Mouse (Mus musculus) CH12.LX (cell line): ENCODE data around the gene Celf2. TPM values are rescaled to one million over a fixed set of nuclear protein-coding genes. Genes with fewer than 3 reads are reported as not detected.
A peak's percentile ranks its signal among the peaks of the same experiment; 100 is the strongest.

ENCODE experiments used
- DNase-seq: peaks from one replicate; pipeline ENCODE4 v3.0.0-alpha.2; 2013; ENCODE audit errors: extremely low read depth
- H3K27ac ChIP-seq: 2 replicates; pipeline ENCODE4 v1.5.1; 2012; ENCODE audit warnings: low read depth, mild to moderate bottlenecking, control low read depth, moderate library complexity; ENCODE audit not compliant: insufficient read depth
- H3K27me3 ChIP-seq: replicated peaks from 2 replicates; pipeline ENCODE3; 2012; ENCODE audit warnings: inconsistent platforms
- H3K36me3 ChIP-seq, 2 experiments: replicated peaks in 1 of 2; 2 replicates each; pipeline versions ENCODE3 to v1.6.1; 2012; ENCODE audit warnings: inconsistent platforms in 1 of 2, low read length in 1 of 2, mild to moderate bottlenecking in 1 of 2, mixed read lengths in 1 of 2, moderate library complexity in 1 of 2; ENCODE audit not compliant: control insufficient read depth in 1 of 2, insufficient read depth in 1 of 2
- H3K4me1 ChIP-seq, 2 experiments: 2 replicates each; pipeline ENCODE4 v1.6.1; 2012; ENCODE audit warnings: inconsistent platforms in 1 of 2, moderate library complexity in 1 of 2; ENCODE audit not compliant: insufficient read depth in 2 of 2, control insufficient read depth in 1 of 2
- H3K4me2 ChIP-seq: 2 replicates; pipeline ENCODE4 v1.6.1; 2012; ENCODE audit warnings: low read depth, mild to moderate bottlenecking, control low read depth; ENCODE audit not compliant: poor library complexity, insufficient read depth, severe bottlenecking
- H3K4me3 ChIP-seq, 3 experiments: fragments of 150-350 bp in 1 of 3; sonication (generic) in 1 of 3; replicated peaks in 1 of 3; 2 replicates each; pipeline versions ENCODE3 to v1.5.1; 2011 to 2012; ENCODE audit warnings: low read depth in 2 of 3, low read length in 2 of 3, mild to moderate bottlenecking in 2 of 3, moderate library complexity in 2 of 3, control low read depth in 1 of 3, improper control_type of control experiment in 1 of 3, inconsistent platforms in 1 of 3, mixed read lengths in 1 of 3; ENCODE audit not compliant: poor library complexity in 1 of 3
- H3K79me2 ChIP-seq: replicated peaks from 2 replicates; pipeline ENCODE4 v1.6.1; 2012; ENCODE audit warnings: mild to moderate bottlenecking, moderate library complexity; ENCODE audit not compliant: control insufficient read depth, poor library complexity, insufficient read depth, severe bottlenecking; ENCODE audit errors: extremely low read depth
- H3K9ac ChIP-seq: 2 replicates; pipeline ENCODE4 v1.6.1; 2012; ENCODE audit warnings: low read depth, mild to moderate bottlenecking, control low read depth, moderate library complexity; ENCODE audit not compliant: insufficient read depth
- H3K9me3 ChIP-seq: replicated peaks from 2 replicates; pipeline ENCODE3; 2012; ENCODE audit warnings: low read length, inconsistent platforms, mixed read lengths
- BHLHE40 ChIP-seq: IDR thresholded peaks from 2 replicates; pipeline ENCODE4 v1.6.1; 2011; ENCODE audit warnings: mild to moderate bottlenecking, low read depth, low read length, improper control_type of control experiment
- CHD1 ChIP-seq: IDR thresholded peaks from 2 replicates; pipeline ENCODE4 v1.6.1; 2012; ENCODE audit warnings: low read depth, low read length, improper control_type of control experiment, inconsistent platforms
- CHD2 ChIP-seq: IDR thresholded peaks from 2 replicates; pipeline ENCODE4 v1.6.1; 2011; ENCODE audit warnings: low read length, improper control_type of control experiment
- E2F4 ChIP-seq: IDR thresholded peaks from 2 replicates; pipeline ENCODE4 v1.6.1; 2011; ENCODE audit warnings: low read depth, low read length, improper control_type of control experiment; ENCODE audit not compliant: insufficient replicate concordance
- EP300 ChIP-seq: IDR thresholded peaks from 2 replicates; pipeline ENCODE4 v1.6.1; 2011; ENCODE audit warnings: low read length, improper control_type of control experiment
- ETS1 ChIP-seq: conservative IDR thresholded peaks from 2 replicates; pipeline ENCODE4 v1.6.1; 2012; ENCODE audit warnings: low read depth, mild to moderate bottlenecking, inconsistent platforms, low read length, improper control_type of control experiment, moderate library complexity
- IRF4 ChIP-seq: IDR thresholded peaks from 2 replicates; pipeline ENCODE4 v1.6.1; 2014; ENCODE audit warnings: low read depth, mild to moderate bottlenecking, inconsistent platforms, low read length, improper control_type of control experiment
- MAFK ChIP-seq: IDR thresholded peaks from 2 replicates; pipeline ENCODE4 v1.6.1; 2011; ENCODE audit warnings: low read length, improper control_type of control experiment; ENCODE audit not compliant: insufficient replicate concordance
- MAX ChIP-seq: IDR thresholded peaks from 2 replicates; pipeline ENCODE4 v1.6.1; 2011; ENCODE audit warnings: low read length, improper control_type of control experiment
- MAZ ChIP-seq: IDR thresholded peaks from 2 replicates; pipeline ENCODE4 v1.6.1; 2012; ENCODE audit warnings: low read depth, mild to moderate bottlenecking, inconsistent platforms, low read length, improper control_type of control experiment, moderate library complexity
- MXI1 ChIP-seq: IDR thresholded peaks from 2 replicates; pipeline ENCODE4 v1.6.1; 2011; ENCODE audit warnings: mild to moderate bottlenecking, low read depth, low read length, improper control_type of control experiment
- MYC ChIP-seq: IDR thresholded peaks from 2 replicates; pipeline ENCODE4 v1.6.1; 2011; ENCODE audit warnings: low read depth, mild to moderate bottlenecking, improper control_type of control experiment, low read length
- NELFE ChIP-seq: IDR thresholded peaks from 2 replicates; pipeline ENCODE4 v1.6.1; 2011; ENCODE audit warnings: low read depth, low read length, improper control_type of control experiment
- POLR2A ChIP-seq: IDR thresholded peaks from 2 replicates; pipeline ENCODE4 v1.6.1; 2011; ENCODE audit warnings: low read depth, mild to moderate bottlenecking, improper control_type of control experiment, low read length
- RAD21 ChIP-seq: IDR thresholded peaks from 2 replicates; pipeline ENCODE4 v1.6.1; 2011; ENCODE audit warnings: low read depth, mild to moderate bottlenecking, low read length, improper control_type of control experiment, moderate library complexity
- SIN3A ChIP-seq: IDR thresholded peaks from 2 replicates; pipeline ENCODE4 v1.6.1; 2012; ENCODE audit warnings: low read length, improper control_type of control experiment, inconsistent platforms
- TBP ChIP-seq: conservative IDR thresholded peaks from 2 replicates; pipeline ENCODE4 v1.6.1; 2011; ENCODE audit warnings: low read depth, low read length, improper control_type of control experiment
- TCF12 ChIP-seq: IDR thresholded peaks from 2 replicates; pipeline ENCODE4 v1.6.1; 2014; ENCODE audit warnings: low read depth, mild to moderate bottlenecking, inconsistent platforms, low read length, improper control_type of control experiment
- USF2 ChIP-seq: conservative IDR thresholded peaks from 2 replicates; pipeline ENCODE4 v1.6.1; 2011; ENCODE audit warnings: low read depth, low read length, improper control_type of control experiment
- ZC3H11A ChIP-seq: IDR thresholded peaks from 2 replicates; pipeline ENCODE4 v1.6.1; 2012; ENCODE audit warnings: low read depth, mild to moderate bottlenecking, inconsistent platforms, low read length, improper control_type of control experiment
- ZKSCAN1 ChIP-seq: IDR thresholded peaks from 2 replicates; pipeline ENCODE4 v1.6.1; 2012; ENCODE audit warnings: low read depth, inconsistent platforms, low read length, improper control_type of control experiment, borderline replicate concordance
- ZMIZ1 ChIP-seq: IDR thresholded peaks from 2 replicates; pipeline ENCODE4 v1.6.1; 2012; ENCODE audit warnings: low read depth, mild to moderate bottlenecking, inconsistent platforms, low read length, improper control_type of control experiment
- ZNF384 ChIP-seq: IDR thresholded peaks from 2 replicates; pipeline ENCODE4 v1.6.1; 2012; ENCODE audit warnings: low read depth, low read length, improper control_type of control experiment, inconsistent platforms
- dilution Hi-C: fragments of 300-500 bp; cut with MboI; formaldehyde crosslinking; loops from 2 replicates; pipeline ENCODE4 v1.14.3; 2020; ENCODE audit warnings: low sequenced_read_pairs; ENCODE audit not compliant: extremely low pct_unique_long_range_greater_than_20kb, extremely low pct_ligation_motif_present
- in situ Hi-C: fragments of 300-500 bp; cut with MboI; formaldehyde crosslinking; loops from 3 replicates; pipeline ENCODE4 v1.14.3; 2019; ENCODE audit warnings: low sequenced_read_pairs, low pct_ligation_motif_present, low pct_unique_long_range_greater_than_20kb, mixed read lengths
- polyA plus RNA-seq: library from polyadenylated mRNA; unstranded; fragments of >175 nt; gene quantifications from 2 replicates; pipeline ENCODE4 v1.2.1, GENCODE M21; 2012; ENCODE audit warnings: low read depth; ENCODE audit not compliant: insufficient read length
- total RNA-seq, 2 experiments: library from RNA; depleted of rRNA; stranded (reverse); fragments of 300-350 nt in 1 of 2; fragments of >200 nt in 1 of 2; gene quantifications; 2 replicates each; pipeline ENCODE4 v1.2.3; 2012 to 2014

Gene Celf2
- total and polyA plus RNA-seq, 3 experiments, result 51.0 to 143 (median 103) TPM

GRCm38 (mm10) chr2:6707959-6708519 is 801.3 kb downstream of the Celf2 start:
- in situ Hi-C loops, result loop anchor here (25.0 kb wide), 1 partner anchor 271 kb away; no protein-coding TSS in a partner anchor
- H3K9ac ChIP-seq, result peak overlapping the region; percentile 47

GRCm38 (mm10) chr2:6707276-6707675 is 802.1 kb downstream of the Celf2 start:
- peak; percentile 80 for DNase-seq
- peaks cover 2 to 37% of the 10 kb centered on the region in 2 experiments for H3K36me3 ChIP-seq
- no peak for TF ChIP-seq RAD21
- TF ChIP-seq MAX, result peak; percentile 74
- peak; percentile 57; the same call in 1 of the 2 replicates for TF ChIP-seq TBP
- TF ChIP-seq TCF12, result peak; percentile 23; the same call in 1 of the 2 replicates
- peak; percentile 38; the same call in 1 of the 2 replicates for TF ChIP-seq POLR2A
- no peak for TF ChIP-seq ZKSCAN1
- TF ChIP-seq MYC, result peak; percentile 77
- TF ChIP-seq IRF4, result peak; percentile 43; the same call in 1 of the 2 replicates
- TF ChIP-seq EP300, result peak; percentile 58
- TF ChIP-seq ETS1, result 0 out of 2 replicates have a peak, but pooled peaks have one; percentile 20
- 0 out of 2 replicates have a peak, but pooled peaks have one; percentile 33 for TF ChIP-seq MAZ
- peak; percentile 68; the same call in 1 of the 2 replicates for TF ChIP-seq MAFK
- peak; percentile 66; the same call in 1 of the 2 replicates for TF ChIP-seq CHD2
- no peak for TF ChIP-seq ZC3H11A
- peak; percentile 82 for TF ChIP-seq MXI1
- no peak for TF ChIP-seq NELFE
- TF ChIP-seq CHD1, result no peak
- peak; percentile 59 for TF ChIP-seq BHLHE40
- H3K4me2 ChIP-seq, result 0 out of 2 replicates have a peak overlapping the region, but pooled peaks have one; percentile 82
- peaks cover 27 to 95% of the 10 kb centered on the region in 2 experiments for H3K4me1 ChIP-seq
- peak overlapping the region; percentile 47; the same call in 1 of the 2 replicates for H3K9ac ChIP-seq
- H3K9me3 ChIP-seq, result no peaks in the 10 kb centered on the region
- dilution Hi-C loops (no loop called here), in situ Hi-C loops (loop anchor here (25.0 kb wide), 1 partner anchor 270 kb away; no protein-coding TSS in a partner anchor)
- H3K4me3 ChIP-seq, result no peak overlapping the region
- H3K27ac ChIP-seq, result peak overlapping the region; percentile 78
- H3K27me3 ChIP-seq, result no peaks in the 10 kb centered on the region
- H3K79me2 ChIP-seq, result peaks cover 73% of the 10 kb centered on the region

More at GRCm38 (mm10) chr2:6707959-6708519, 801.3 kb downstream of the Celf2 start:
- Histone ChIP-seq H3K4me2 (peak overlapping the region; percentile 82), H3K36me3 (peaks cover 2 to 33% of the 10 kb centered on the region in 2 experiments), H3K79me2 (peaks cover 69% of the 10 kb centered on the region), H3K4me3 (peak overlapping the region in 1 of 3 experiments; percentile 30), H3K9me3 (no peaks in the 10 kb centered on the region), H3K27ac (peak overlapping the region; percentile 93), H3K27me3 (no peaks in the 10 kb centered on the region), H3K4me1 (peaks cover 27 to 99% of the 10 kb centered on the region in 2 experiments)
- DNase-seq, result no peak
- dilution Hi-C loops, result no loop called here
- TF ChIP-seq ZNF384 (no peak), MXI1 (no peak), USF2 (no peak), RAD21 (no peak), TCF12 (no peak), ZMIZ1 (no peak), MAFK (no peak), CHD1 (no peak), ZKSCAN1 (no peak), SIN3A (no peak), BHLHE40 (no peak), E2F4 (no peak)
